Mouse (Mus musculus) kidney, adult 8-10 months (tissue): ENCODE measurements around the gene Serpinf1.
A peak's percentile ranks its signal among the peaks of the same experiment; 100 is the strongest.
"Not testable (repeated sequence)": the region's sequence is repeated elsewhere in the genome, so short reads cannot be mapped to it uniquely, and the experiment has no call there.

Experiments
- DNase-seq, 2 experiments: peaks; one replicate each; pipeline ENCODE4 v3.0.0; 2022

Gene Serpinf1

DNA sequence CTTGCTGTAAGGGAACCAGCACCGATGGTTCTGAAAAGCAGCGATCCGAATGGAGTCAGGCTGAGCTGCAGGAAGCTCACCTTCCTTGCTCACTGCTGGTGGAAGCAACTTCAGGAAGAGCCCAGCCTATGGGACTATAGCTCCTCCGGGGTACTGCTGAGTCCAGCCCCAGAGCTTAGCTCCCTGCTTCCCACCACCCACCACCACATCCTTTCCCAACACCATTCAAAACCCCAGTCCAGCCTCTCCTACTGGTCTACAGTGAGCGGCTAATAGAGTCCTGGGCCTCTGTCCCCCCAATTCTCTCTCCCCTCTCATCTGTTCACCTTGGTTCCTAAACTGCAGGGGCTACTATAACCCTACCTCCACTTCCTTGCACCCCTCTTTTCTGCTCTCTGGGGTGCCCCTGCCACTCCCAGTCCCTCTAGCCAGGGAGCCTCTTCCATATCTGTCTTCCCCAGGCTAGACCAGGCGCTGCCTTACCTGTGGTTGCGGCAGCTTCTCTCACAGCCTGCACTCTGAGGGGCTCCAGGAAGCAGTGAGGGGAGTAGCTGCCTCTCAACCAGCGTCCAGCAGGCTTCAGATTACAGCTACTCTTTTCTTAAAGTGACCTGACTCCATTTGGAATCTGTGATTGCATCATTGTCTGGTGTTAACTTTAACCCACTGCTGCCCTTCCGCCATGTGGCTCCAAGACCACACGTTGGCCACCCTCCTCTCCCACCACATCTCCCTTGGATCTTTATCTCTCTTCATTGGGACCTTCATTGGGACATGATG is at the start of gene Serpinf1:
Serpinf1 (minus strand) TSS at position 689 of the 780 bp plus-strand sequence.
- DNase-seq: no peak

DNA sequence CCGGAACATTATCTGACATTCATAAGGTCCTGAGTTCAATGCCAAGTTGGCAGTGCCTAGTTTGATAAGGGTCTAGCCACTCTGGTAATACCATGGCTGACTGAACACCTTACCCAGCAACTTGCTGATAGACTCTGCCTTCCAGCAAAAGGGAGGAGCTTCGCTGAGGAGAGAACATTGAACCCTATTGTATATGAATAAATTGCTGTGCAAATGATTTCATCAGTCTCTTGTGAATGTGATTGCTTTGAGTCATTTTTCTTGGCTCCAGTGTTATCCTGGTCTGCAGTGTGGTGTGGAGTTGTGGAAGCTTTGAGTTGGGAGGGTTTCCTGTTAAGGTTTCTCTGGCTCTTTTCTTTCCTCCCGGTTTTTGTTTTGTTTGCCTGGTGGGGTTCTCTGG is 48.2 kb upstream of the Serpinf1 start:
- DNase-seq: no peak

DNA sequence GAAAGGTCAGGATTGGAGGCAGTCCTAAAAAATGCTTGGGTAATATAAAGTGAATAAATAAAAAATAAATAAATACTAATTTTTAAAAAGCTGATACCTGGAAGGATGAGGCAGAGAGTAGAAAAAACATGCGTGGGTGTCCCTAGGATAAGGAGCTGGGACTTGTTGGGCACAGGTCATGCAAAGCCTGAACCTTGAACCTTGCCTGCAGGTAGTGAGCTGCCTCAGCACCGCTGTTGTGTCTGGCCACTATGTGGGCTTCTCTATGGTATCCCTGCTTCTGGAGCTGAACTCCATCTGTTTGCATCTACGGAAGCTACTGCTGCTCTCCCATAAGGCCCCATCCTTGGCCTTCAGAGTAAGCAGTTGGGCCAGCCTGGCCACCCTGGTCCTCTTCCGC is 46.8 kb upstream of the Serpinf1 start:
- DNase-seq: no peak

DNA sequence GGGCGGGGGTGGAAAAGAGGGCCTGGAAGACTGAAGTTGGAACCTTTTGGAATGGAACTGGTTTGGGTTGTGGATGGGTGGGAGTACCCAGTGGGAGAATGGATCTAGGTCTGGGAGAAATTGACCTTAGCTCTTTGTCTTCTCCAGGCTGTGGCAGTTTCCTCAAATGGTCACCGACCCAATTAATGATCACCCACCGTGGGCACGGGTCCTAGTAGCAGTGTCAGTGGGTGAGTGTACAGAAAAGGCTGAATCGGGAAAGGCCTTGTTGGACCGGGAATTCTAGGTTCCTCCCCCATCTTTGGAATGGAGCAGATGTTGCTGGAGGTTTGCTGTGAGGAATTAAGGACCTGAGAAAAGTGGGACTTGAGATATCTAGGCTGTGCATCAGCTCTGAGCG is 45.9 kb upstream of the Serpinf1 start:
- no peak for DNase-seq

DNA sequence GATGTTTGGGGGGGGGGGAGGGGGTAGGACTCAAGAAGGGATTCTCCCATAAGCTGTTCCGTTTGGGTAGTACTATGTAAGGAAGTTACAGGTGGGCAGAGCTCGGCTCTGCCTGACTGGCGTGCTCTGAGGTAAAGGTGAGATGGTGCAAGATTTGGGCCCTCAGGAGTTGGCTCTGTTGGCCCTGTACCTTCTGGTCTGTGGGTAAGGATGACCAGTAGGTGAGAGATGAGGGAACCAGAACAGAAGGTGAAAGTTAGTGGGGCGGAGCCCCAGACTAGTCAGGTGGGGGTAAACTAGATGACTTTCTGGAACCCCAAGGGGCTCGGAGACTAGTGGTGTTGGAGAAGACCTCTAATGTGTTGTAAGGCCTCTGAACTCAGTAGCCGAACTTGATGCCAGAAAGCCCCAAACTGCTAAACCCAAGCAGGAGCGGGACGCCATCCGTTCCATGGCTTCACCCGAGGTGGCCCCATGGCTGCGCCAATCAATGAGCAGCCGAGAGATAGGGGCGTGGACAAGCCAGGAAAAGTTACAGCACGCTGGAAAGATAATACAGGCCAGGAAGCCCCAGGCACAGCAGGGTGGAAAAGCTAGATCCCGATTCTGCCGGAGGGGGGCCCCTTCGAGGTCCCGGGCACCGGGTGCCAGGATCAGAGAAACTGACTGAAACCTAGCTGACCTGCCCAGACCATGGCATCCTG is 45.2 kb upstream of the Serpinf1 start:
- peak; percentile 45 to 67 for DNase-seq

DNA sequence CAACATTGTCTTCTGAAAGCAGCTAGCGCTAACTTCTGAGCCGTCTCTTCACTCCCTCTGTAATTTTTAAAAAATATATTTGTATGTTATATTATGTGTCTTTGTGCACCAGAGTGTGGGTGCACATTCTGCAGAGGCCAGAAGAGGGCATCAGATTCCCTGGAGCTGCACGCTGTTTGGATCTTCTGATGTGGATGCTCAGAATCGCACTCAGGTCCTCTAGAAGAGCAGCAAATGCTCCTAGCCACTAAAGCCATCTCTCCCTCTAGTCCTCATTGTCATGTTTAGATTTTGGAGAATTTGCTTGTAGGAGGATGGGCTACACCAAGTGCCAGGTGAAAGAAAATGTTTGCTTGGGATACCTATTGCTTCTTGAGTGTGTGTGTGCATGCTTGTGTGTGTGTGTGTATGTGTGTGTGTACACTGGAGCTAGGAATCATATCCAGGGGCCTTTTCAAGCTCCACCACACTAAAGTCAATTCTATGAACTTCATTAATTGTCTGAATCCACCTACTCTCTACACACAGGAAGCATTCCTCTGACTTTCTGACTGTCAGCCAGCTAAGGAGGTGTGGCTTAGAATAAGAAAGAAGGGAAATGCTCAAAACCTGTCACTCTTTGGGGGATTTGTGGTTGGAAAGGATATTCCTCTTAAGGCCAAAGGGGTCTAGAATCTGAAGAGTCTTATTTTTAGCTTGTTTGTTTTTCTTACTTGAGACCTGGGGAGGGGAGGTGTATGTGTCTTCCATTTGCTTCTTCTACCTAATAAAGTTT is 44.4 kb upstream of the Serpinf1 start:
- no peak for DNase-seq

DNA sequence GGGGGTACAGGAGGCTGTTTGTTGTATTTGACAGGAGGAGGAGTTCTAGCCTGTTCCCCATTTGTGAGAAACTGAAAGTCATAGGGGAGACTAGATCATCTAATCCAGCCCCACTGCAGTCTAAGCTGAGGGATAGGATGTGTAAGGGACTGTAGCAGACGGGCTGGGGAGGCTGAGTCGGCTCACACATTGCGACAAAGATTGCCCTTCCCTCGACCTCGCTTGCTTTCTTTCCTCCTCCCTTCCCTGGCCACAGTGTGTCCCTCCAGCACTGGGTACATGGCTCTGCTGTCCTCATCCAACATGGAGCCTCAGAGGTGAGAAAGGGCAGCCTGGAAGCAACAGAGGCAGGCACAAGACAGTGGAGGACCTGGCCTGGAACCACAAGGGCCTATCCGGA is 42.5 kb upstream of the Serpinf1 start:
- no peak for DNase-seq

DNA sequence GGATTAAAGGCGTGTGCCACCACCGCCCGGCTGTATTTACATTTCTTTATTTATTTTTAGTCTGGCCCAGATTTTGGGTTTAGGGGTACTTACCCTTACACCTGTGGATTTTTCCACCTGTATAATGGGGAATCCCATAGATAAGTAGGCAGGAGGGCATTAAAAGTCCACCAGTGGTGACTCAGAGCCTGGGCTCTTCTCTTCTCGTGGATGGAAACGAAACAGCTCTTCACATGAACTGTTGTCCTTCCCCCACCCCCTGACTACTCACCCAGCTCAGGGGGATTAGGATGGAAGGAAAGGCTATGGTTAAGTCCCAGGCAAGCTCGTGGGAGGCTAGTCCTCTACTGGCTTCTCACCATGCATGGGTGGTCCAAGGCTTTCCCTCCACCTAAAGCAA is 41.9 kb upstream of the Serpinf1 start:
- DNase-seq: no peak

DNA sequence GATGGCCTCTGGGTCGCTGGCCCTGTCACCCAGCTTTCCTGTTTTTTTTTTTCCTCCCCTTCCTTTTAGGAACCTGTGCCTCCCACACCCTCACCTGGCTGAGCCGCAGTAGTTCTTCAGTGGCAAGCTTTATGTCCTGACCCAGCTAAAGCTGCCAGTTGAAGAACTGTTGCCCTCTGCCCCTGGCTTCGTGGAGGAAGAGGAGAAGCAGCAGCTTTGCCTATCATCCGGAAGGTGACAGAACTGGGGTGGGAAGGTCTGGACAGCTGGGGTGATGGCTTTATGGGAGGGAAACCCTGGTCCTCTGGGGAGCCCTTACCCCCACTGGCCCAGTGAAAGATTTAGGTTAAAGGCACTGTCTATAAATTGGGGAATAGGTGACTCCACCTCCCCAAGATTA is 41.1 kb upstream of the Serpinf1 start:
- DNase-seq: no peak

DNA sequence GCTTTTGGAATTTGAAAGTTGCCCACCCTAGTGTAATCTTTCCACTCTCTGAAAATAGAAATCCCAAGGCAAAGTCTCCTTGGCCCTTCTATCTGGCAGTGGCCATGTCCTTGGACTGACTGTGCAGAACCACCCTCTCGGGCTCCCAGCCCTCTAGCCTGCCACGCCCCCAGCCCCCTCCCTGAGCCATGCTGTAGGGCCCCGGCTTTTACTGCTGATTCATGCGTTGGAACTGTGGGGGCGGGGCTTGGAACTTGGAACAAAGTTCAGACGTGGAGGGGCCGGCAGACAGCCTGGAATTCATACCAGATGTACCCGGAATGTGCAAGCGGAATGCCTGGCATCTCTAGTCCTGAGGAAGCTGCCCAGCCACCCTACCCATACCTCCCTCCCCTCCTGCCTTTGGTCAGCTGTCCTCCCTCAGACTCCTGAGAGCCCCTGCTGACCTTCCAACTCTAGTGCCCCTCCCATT is 40.4 kb upstream of the Serpinf1 start:
- peak; percentile 97 for DNase-seq

DNA sequence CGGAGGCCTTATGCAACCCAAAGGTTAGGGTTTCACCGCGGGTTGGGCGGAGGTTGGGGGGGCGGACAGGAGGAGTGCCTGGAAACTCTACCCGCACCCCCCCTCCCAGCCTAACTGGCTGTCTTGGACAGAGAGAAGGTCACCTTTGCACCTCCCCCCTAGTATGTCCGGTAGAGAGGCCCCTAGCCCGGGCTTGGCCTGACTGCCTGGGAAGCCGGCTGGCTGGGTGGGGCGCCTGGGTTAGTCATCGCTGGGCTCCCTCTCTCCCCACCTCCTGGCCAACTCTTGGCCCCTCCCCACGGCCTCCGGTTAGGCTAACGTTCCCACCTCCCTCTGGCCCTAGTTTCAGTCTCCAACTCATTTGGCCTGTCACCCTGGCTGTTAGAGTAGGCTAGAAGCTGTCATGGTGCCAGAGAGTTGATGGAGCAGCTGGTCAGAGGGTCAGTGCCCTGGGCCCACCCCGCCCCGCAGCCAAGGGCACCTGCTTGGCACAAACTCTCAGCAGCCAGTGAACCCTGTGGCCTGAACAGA is 39.8 kb upstream of the Serpinf1 start:
- peak; percentile 94 to 98 for DNase-seq

DNA sequence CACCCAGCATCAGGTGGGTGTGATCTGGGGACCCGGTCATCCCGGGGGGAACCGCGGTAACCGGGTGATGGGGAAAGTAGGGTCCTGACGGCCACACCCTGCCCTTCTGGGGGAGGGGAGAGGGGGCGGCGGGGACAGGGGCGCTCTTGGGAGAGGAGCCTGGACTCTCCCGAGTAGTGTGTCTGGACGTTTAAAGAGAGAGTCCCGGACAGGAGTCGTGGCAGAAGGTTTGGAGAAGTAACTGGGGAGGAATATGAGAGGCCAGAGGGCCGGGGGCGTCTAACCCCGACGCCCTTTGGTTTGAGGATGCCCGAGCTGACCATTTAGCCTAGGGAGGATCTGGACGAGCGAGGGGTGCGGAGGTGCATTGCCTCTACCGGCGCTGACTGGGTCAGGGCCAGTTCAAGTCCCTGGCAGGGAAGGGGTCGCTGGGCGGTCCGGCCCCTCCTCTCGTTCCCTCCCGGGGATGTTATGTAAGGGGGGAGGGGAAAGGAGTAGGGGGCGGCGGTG is 39.3 kb upstream of the Serpinf1 start:
- no peak for DNase-seq

DNA sequence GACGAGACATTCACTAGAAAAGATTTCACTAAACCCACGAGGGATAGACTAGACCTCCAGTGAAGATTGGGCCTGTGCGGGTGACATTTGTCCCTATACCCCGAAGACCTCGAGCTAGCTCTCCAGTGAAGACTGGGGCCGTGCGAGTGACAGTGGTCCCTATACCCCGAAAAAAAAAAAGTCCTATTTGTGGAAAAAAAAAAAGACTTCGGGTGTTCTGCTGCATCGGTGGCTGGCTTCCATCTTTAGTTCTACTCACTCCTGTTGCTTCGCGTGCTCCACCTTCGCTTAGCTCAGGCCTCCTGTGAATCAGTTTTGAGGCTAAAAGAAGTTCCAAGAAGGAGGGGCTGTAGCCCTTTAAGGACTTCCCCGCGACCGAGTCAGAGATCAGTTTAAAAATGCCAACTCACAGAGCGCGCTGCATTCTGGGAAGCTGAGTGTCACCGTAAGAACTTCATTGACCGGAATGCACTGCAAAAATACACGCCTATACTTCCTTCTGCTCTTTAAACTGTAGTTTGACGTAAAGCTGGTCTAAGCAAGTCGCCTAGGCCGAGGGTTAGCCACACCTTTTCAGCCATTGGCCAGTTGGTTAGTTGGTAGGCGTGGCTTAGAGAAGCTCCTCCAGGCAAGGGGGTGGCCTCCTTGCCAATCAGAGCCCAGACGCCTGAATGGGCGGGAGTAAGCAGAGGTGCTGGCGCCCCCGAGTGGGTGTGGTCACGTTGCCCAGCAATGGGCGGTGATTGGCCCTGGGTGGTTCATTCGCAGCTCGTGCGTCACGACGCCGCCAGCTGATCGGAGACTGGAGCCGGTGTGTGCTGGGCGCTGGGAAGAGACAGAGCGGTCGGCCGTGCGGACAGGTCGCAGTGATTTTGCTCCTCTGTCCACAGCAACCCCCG is 38.6 kb upstream of the Serpinf1 start, which contains the start of gene Tlcd2:
Tlcd2 (plus strand) TSS at position 872 of the 899 bp plus-strand sequence.
- DNase-seq: peak; percentile 100

DNA sequence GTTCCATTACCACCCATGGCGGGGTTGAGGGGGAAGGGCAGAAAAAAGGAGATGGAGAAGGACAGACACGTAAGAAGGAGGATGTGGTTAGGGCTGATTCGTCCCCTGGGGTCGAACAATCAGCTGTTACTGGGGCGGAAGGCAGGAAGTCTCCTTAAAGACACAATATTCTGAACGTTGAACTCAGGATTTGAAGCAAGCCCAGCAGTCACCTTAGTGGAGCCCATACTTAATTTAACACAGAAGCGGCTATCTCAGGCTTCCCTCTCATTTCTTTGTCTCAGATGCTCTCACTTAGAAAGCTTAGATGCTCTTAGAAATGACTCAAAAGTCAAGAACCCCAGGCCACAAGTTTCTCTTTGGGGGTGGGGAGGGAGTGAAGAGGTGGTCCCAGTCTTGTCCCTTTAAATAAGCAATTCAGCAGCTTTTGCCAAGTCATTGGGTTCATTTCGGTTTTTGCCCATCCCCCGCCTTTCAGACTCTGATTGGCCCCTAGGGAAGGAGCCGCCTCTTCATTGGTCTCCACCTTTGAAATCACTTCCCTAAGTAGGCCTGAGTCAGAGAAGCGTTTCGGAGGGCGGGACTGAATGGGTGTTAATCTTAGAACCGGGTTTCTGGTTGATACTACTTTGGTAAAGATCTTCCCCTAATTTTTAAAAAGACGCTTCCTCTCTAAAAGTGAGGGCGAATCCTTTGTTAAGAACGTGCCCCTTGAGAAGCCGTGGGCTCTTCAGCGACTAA is 37.8 kb upstream of the Serpinf1 start:
- peak; percentile 96 for DNase-seq

DNA sequence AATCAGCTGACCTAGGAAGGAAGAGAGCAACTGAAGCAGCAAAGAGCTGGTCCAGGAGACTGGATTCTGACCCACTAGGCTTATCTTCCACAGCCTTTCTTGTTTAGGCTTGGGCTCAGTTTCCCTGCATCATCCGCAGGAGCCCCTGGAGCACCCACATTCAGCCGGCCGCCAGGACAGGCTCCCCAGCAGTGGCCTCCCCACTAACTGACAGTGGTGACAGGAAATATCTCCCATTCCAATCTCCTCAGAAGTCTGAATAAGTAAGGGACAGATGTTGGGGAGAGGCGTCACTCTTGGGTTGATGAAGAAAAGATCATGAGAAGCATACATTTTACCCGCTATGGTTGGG is 37.2 kb upstream of the Serpinf1 start:
- no peak for DNase-seq

DNA sequence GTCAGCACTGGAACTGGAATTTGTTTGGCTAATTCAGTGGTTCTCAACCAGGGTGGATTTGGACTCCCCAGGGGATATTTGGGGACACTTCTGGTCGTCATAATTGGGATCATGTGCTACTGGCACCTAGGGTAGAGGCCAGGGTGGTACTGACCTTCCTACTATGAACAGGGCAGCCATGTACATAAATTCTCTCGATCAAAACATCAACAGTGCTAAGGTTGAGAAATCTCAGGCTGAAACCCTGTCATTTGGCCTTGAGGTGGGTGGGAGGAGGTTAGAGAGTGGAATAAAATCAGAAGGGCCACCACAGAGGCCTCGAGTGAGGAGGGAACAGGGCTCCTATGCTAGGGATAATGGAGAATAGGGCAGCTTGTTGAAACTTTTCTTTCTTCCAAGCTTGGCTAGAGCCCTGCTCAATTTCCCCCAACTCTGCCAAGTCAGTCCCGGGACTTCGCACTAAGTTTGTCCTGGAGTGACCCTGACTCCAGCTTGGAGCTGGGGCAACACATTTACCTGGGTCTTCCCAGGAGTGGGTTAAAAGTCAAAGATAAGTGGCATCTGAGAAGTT is 36.7 kb upstream of the Serpinf1 start:
- DNase-seq: peak; percentile 65 to 67

DNA sequence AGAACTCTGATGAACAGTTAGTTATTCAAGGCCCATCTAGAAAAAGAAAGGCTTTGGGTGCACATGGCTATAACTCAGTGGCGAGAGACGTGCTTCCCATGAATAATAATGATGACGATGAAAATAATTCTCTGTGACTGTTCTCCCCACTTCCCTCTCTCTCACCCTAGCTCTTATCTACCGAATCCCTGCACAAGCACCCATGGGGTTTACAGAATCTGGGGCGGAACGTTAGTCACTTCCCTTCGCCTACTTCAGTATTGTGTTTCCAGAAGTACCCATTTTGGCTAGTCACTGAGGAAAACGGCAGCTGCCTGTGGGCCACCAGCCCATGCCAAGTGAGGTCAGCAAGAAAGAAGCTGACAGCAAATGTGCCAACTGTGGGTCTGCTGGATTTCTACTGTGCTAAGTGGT is 36.1 kb upstream of the Serpinf1 start:
- DNase-seq: no peak

DNA sequence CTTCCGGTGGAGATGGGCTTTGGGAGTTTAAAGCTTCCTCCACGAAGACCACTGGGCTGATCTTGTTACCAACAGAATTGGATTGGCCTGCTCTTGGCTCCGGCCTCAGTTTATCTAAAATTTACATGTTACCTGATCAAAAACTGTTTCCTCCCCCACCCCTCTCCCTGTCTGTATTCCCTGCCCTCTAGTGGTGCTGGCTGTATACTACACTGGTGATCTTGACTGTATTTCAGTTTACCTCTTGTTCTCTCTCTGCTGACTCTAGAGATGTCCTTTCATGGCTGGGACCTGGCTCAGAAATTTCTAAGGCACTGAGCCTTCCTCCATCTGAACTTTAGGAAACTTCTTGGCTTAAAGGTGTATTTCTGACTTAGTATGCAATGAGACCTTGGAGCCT is 35.7 kb upstream of the Serpinf1 start:
- no peak for DNase-seq

DNA sequence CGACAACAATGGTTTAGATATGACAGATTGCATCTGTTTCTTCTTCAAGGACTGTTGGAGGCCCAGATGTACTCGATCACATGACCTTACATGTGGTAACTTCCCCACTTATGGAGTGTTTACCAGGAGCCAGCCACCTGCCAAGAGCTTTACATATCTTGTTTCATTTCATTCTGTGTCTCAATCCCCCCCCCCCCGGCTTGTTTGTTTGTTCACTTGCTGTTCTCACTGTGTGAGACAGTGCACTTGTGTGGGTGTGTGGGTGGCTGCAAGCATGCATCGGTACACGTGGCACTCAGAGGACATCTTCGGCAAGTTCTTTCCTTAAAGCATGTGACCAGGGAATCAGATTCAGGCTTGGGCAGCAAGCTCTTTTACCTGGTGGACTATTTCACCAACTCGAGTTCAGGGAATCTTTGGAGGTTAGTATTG is 34.0 kb upstream of the Serpinf1 start:
- DNase-seq: no peak

DNA sequence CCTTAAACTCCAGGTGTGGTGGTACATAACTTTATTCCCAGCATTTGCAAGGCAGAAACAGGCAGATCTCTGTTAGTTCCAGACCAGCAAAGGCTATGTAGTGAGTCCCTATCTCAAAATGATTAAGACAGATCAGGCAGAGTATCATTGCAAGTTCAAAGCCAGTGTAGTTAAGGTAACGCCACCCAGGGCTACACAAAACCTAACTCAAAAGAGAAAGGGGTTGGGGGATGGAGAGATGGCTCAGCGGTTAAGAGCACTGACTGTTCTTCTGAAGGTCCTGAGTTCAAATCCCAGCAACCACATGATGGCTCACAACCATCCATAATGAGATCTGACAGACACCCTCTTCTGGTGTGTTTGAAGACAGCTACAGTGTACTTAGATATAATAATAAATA is 33.5 kb upstream of the Serpinf1 start:
- DNase-seq: not testable (repeated sequence)
